Mouse (Mus musculus): ENCODE data around the gene Ipo11. TPM values are rescaled to one million over a fixed set of nuclear protein-coding genes. Genes with fewer than 3 reads are reported as not detected.

The Ipo11 gene
- polyA plus RNA-seq, 1 experiment from 2014 or later = 55.2 TPM

- Histone ChIP-seq H3K4me1 (replicated peaks; ENCODE audit: control insufficient read depth, insufficient read depth, low read length) (no peaks in the 10 kb centered on the region), H3K9me3 (ENCODE audit: control insufficient read depth, low read length) (no peaks in the 10 kb centered on the region), H3K36me3 (ENCODE audit: control insufficient read depth, insufficient read depth, low read length) (no peaks in the 10 kb centered on the region), H3K4me3 (ENCODE audit: low read length) (no peak overlapping the region), H3K27ac (ENCODE audit: low read length) (no peak overlapping the region), H3K9ac (ENCODE audit: low read length) (no peak overlapping the region), H3K27me3 (ENCODE audit: control insufficient read depth, insufficient read depth, low read depth, low read length) (no peaks in the 10 kb centered on the region), H3K4me2 (ENCODE audit: low read depth, low read length) (no peak overlapping the region)
- no peak for ATAC-seq (ENCODE audit: low read depth)
- WGBS = 86% methylated on average over 9 of the region's 9 CpGs
Observed at GRCm38 (mm10) chr13:106813087-106813486, 123.7 kb downstream of the Ipo11 start.

DNA sequence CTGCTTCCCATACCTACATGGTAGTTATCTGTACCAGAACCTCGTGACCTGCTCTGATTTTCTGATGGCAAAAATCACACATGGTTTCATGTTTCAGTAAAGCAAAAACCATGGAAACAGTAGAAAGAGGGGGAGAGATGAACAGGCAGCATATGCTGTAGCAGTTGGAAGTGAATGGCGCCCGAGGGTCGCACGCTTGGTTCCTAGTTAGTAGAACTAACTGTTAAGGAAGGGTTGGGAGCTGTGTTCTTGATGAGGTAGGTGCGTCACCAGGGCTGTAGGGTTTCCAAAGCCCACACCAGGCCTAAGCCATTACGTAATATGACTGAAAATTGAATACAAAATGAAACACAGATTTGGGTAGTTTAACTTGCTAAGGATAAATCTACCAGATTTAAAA lies 126.6 kb downstream of the Ipo11 start:
- no peak overlapping the region for H3K4me2 ChIP-seq (ENCODE audit: low read depth, low read length)
- no peaks in the 10 kb centered on the region for H3K36me3 ChIP-seq (ENCODE audit: control insufficient read depth, insufficient read depth, low read length)
- H3K9me3 ChIP-seq (ENCODE audit: control insufficient read depth, low read length) = no peaks in the 10 kb centered on the region
- H3K9ac ChIP-seq (ENCODE audit: low read length) = no peak overlapping the region
- WGBS = 97% methylated on average over 7 of the region's 7 CpGs
- H3K27me3 ChIP-seq (ENCODE audit: control insufficient read depth, insufficient read depth, low read depth, low read length) = no peaks in the 10 kb centered on the region
- H3K4me3 ChIP-seq (ENCODE audit: low read length) = no peak overlapping the region
- no peak for ATAC-seq (ENCODE audit: low read depth)
- H3K4me1 ChIP-seq (replicated peaks; ENCODE audit: control insufficient read depth, insufficient read depth, low read length) = peaks cover 2% of the 10 kb centered on the region; the same call in 1 of the 2 replicates
- no peak overlapping the region for H3K27ac ChIP-seq (ENCODE audit: low read length)

DNA sequence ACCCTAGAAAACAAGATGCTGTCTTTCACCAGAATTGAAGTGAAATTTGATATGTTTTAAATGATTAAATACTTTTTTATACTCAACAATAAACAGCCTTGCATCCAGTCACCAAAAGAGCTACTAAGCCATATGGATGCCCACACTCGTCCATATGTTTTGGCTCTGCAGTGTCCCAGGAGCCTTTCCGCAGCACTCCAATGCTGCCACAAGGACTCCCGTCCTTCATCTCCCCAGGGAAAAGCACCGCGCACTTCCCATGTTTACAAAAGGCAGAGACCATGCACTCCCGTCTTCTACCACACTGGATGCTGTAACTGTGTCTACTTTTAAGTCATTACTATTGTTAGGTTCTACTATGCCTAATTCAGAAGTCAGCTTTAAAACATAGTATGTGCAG lies 127.9 kb downstream of the Ipo11 start:
- Histone ChIP-seq H3K4me2 (ENCODE audit: low read depth, low read length) (no peak overlapping the region), H3K36me3 (ENCODE audit: control insufficient read depth, insufficient read depth, low read length) (no peaks in the 10 kb centered on the region), H3K27me3 (ENCODE audit: control insufficient read depth, insufficient read depth, low read depth, low read length) (no peaks in the 10 kb centered on the region), H3K4me3 (ENCODE audit: low read length) (no peak overlapping the region), H3K9me3 (ENCODE audit: control insufficient read depth, low read length) (no peaks in the 10 kb centered on the region), H3K9ac (ENCODE audit: low read length) (no peak overlapping the region), H3K27ac (ENCODE audit: low read length) (no peak overlapping the region), H3K4me1 (replicated peaks; ENCODE audit: control insufficient read depth, insufficient read depth, low read length) (peaks cover 2% of the 10 kb centered on the region; the same call in 1 of the 2 replicates)
- 78% methylated on average over 6 of the region's 6 CpGs for WGBS
- no peak for ATAC-seq (ENCODE audit: low read depth)

GRCm38 (mm10) chr13:106808315-106808714 lies 128.4 kb downstream of the Ipo11 start:
- peaks cover 2% of the 10 kb centered on the region; the same call in 1 of the 2 replicates for H3K4me1 ChIP-seq (replicated peaks; ENCODE audit: control insufficient read depth, insufficient read depth, low read length)
- H3K9me3 ChIP-seq (ENCODE audit: control insufficient read depth, low read length) = no peaks in the 10 kb centered on the region
- H3K9ac ChIP-seq (ENCODE audit: low read length) = no peak overlapping the region
- H3K4me3 ChIP-seq (ENCODE audit: low read length) = no peak overlapping the region
- H3K27me3 ChIP-seq (ENCODE audit: control insufficient read depth, insufficient read depth, low read depth, low read length) = no peaks in the 10 kb centered on the region
- no peak overlapping the region for H3K4me2 ChIP-seq (ENCODE audit: low read depth, low read length)
- H3K27ac ChIP-seq (ENCODE audit: low read length) = no peak overlapping the region
- ATAC-seq (ENCODE audit: low read depth) = no peak
- H3K36me3 ChIP-seq (ENCODE audit: control insufficient read depth, insufficient read depth, low read length) = no peaks in the 10 kb centered on the region
- WGBS = 96% methylated on average over 2 of the region's 2 CpGs

DNA sequence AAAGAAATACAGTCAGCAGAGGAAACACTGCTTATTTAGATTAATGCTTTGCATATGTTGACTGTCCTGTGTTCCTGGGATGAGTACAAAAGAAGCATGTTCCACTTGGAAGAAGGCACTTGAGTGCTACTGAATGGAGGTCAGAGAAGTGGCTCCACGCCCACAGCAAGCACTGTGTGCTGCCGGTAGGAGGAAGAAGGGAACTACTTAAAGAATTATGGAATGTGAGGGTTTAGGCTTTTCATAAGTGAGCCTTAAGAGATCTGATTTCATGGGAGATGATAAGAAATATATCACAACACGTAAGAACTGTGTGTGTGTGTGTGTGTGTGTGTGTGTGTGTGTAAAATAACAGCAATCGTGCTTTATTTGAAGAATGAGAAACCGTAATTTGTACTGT lies 129.5 kb downstream of the Ipo11 start:
- H3K36me3 ChIP-seq (ENCODE audit: control insufficient read depth, insufficient read depth, low read length) = no peaks in the 10 kb centered on the region
- H3K9me3 ChIP-seq (ENCODE audit: control insufficient read depth, low read length) = no peaks in the 10 kb centered on the region
- no peak overlapping the region for H3K9ac ChIP-seq (ENCODE audit: low read length)
- 67% methylated on average over 5 of the region's 5 CpGs for WGBS
- no peaks in the 10 kb centered on the region for H3K27me3 ChIP-seq (ENCODE audit: control insufficient read depth, insufficient read depth, low read depth, low read length)
- no peak overlapping the region for H3K4me3 ChIP-seq (ENCODE audit: low read length)
- H3K4me1 ChIP-seq (replicated peaks; ENCODE audit: control insufficient read depth, insufficient read depth, low read length) = peaks cover 2% of the 10 kb centered on the region; the same call in 1 of the 2 replicates
- H3K27ac ChIP-seq (ENCODE audit: low read length) = no peak overlapping the region
- ATAC-seq (ENCODE audit: low read depth) = peak; percentile 62; the same call in 1 of the 2 replicates
- no peak overlapping the region for H3K4me2 ChIP-seq (ENCODE audit: low read depth, low read length)

DNA sequence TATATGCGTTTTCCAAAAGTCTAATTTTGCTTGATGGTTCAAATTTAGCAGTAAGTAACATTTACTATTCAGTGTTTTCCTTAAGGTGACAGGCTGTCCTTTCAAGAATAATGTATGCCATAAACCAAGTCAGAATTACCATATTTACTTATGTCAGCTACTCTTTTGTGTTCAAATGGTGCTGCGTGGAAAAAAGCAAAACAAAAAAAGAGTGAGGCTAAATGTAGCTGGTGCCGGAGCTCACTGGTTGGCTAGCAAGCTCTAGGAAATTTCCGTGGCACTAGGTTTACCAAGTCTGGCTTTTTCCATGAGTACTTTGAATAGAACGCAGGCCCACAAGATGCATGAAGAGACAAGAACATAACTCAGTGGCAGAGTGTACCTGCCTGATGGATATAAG lies 131.6 kb downstream of the Ipo11 start:
- H3K36me3 ChIP-seq (ENCODE audit: control insufficient read depth, insufficient read depth, low read length) = no peaks in the 10 kb centered on the region
- no peak overlapping the region for H3K4me2 ChIP-seq (ENCODE audit: low read depth, low read length)
- no peaks in the 10 kb centered on the region for H3K9me3 ChIP-seq (ENCODE audit: control insufficient read depth, low read length)
- ATAC-seq (ENCODE audit: low read depth) = no peak
- no peak overlapping the region for H3K9ac ChIP-seq (ENCODE audit: low read length)
- H3K4me3 ChIP-seq (ENCODE audit: low read length) = no peak overlapping the region
- H3K27ac ChIP-seq (ENCODE audit: low read length) = no peak overlapping the region
- peaks cover 2% of the 10 kb centered on the region; the same call in 1 of the 2 replicates for H3K4me1 ChIP-seq (replicated peaks; ENCODE audit: control insufficient read depth, insufficient read depth, low read length)
- WGBS = 95% methylated on average over 5 of the region's 5 CpGs
- H3K27me3 ChIP-seq (ENCODE audit: control insufficient read depth, insufficient read depth, low read depth, low read length) = no peaks in the 10 kb centered on the region

GRCm38 (mm10) chr13:106798026-106798425 lies 138.7 kb downstream of the Ipo11 start:
- 44% methylated on average over 3 of the region's 3 CpGs for WGBS
- Histone ChIP-seq H3K27ac (ENCODE audit: low read length) (no peak overlapping the region), H3K4me1 (replicated peaks; ENCODE audit: control insufficient read depth, insufficient read depth, low read length) (no peaks in the 10 kb centered on the region), H3K4me3 (ENCODE audit: low read length) (no peak overlapping the region), H3K27me3 (ENCODE audit: control insufficient read depth, insufficient read depth, low read depth, low read length) (no peaks in the 10 kb centered on the region), H3K36me3 (ENCODE audit: control insufficient read depth, insufficient read depth, low read length) (peaks cover 8% of the 10 kb centered on the region), H3K9ac (ENCODE audit: low read length) (no peak overlapping the region), H3K9me3 (ENCODE audit: control insufficient read depth, low read length) (no peaks in the 10 kb centered on the region), H3K4me2 (ENCODE audit: low read depth, low read length) (no peak overlapping the region)
- ATAC-seq (ENCODE audit: low read depth) = no peak

- Histone ChIP-seq H3K4me1 (replicated peaks; ENCODE audit: control insufficient read depth, insufficient read depth, low read length) (no peaks in the 10 kb centered on the region), H3K9me3 (ENCODE audit: control insufficient read depth, low read length) (no peaks in the 10 kb centered on the region), H3K27ac (ENCODE audit: low read length) (no peak overlapping the region), H3K9ac (ENCODE audit: low read length) (no peak overlapping the region), H3K4me2 (ENCODE audit: low read depth, low read length) (no peak overlapping the region), H3K36me3 (ENCODE audit: control insufficient read depth, insufficient read depth, low read length) (peaks cover 4% of the 10 kb centered on the region), H3K4me3 (ENCODE audit: low read length) (no peak overlapping the region), H3K27me3 (ENCODE audit: control insufficient read depth, insufficient read depth, low read depth, low read length) (no peaks in the 10 kb centered on the region)
- 92% methylated on average over 7 of the region's 7 CpGs for WGBS
- ATAC-seq (ENCODE audit: low read depth) = no peak
Observed at GRCm38 (mm10) chr13:106788817-106789216, 147.9 kb downstream of the Ipo11 start.

DNA sequence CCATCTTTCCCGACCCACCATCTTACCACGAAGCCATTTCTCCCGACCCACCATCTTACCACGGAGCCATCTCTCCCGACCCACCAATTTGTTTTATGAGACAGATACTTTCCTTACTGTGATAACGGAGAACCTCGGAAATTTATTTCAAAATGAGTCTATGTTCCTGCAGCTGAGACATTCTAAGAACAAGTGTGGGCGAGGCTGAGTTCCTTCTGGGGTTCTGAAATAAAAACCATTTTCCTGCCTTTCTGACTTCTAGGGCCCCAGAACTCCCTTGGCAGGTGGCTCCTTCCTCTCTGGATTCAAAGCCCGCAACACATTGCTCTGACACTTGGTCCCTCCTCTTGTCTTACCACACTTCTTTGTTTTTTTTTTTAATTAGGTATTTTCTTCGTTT lies 168.0 kb downstream of the Ipo11 start:
- ATAC-seq (ENCODE audit: low read depth) = no peak
- no peak overlapping the region for H3K27ac ChIP-seq (ENCODE audit: low read length)
- H3K9ac ChIP-seq (ENCODE audit: low read length) = no peak overlapping the region
- H3K4me2 ChIP-seq (ENCODE audit: low read depth, low read length) = no peak overlapping the region
- no peaks in the 10 kb centered on the region for H3K9me3 ChIP-seq (ENCODE audit: control insufficient read depth, low read length)
- H3K27me3 ChIP-seq (ENCODE audit: control insufficient read depth, insufficient read depth, low read depth, low read length) = no peaks in the 10 kb centered on the region
- no peaks in the 10 kb centered on the region for H3K4me1 ChIP-seq (replicated peaks; ENCODE audit: control insufficient read depth, insufficient read depth, low read length)
- H3K36me3 ChIP-seq (ENCODE audit: control insufficient read depth, insufficient read depth, low read length) = no peaks in the 10 kb centered on the region
- WGBS = 86% methylated on average over 10 of the region's 10 CpGs
- no peak overlapping the region for H3K4me3 ChIP-seq (ENCODE audit: low read length)

- Histone ChIP-seq H3K9me3 (ENCODE audit: control insufficient read depth, low read length) (no peaks in the 10 kb centered on the region), H3K36me3 (ENCODE audit: control insufficient read depth, insufficient read depth, low read length) (no peaks in the 10 kb centered on the region), H3K27ac (ENCODE audit: low read length) (no peak overlapping the region), H3K27me3 (ENCODE audit: control insufficient read depth, insufficient read depth, low read depth, low read length) (no peaks in the 10 kb centered on the region), H3K9ac (ENCODE audit: low read length) (no peak overlapping the region), H3K4me3 (ENCODE audit: low read length) (no peak overlapping the region), H3K4me1 (replicated peaks; ENCODE audit: control insufficient read depth, insufficient read depth, low read length) (0 out of 2 replicates have a peak, but pooled peaks cover 3% of the 10 kb centered on the region), H3K4me2 (ENCODE audit: low read depth, low read length) (no peak overlapping the region)
- no peak for ATAC-seq (ENCODE audit: low read depth)
- 31% methylated on average over 1 of the region's 1 CpGs for WGBS
Observed at GRCm38 (mm10) chr13:106762611-106763010, 174.1 kb downstream of the Ipo11 start.

All from lung, embryonic 16.5 days (tissue).